Mouse (Mus musculus): Measurements from ENCODE around the gene Tmem102.
A peak's percentile ranks its signal among the peaks of the same experiment; 100 is the strongest.

Tmem102 gene

DNA sequence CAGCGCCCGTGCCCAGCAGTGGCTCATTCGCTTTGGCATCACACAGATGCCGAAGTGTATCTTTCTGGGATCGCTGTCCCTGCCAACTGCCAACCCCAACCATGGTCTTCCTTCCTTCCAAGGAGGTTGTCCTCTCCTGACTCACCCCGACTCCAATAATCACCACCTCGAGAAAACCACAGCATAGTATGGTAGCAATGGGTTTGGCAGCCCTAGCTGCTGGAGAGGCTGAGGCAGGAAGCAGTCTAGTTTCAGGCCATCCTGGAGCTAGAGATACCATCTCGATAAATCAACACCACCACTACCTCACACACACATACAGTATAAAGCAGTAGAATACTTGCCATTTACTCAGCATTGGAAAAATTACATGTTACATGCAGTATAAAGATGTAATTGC is 13.4 kb upstream of the Tmem102 start:
- DNase-seq (ENCODE audit: low spot score): no peak

DNA sequence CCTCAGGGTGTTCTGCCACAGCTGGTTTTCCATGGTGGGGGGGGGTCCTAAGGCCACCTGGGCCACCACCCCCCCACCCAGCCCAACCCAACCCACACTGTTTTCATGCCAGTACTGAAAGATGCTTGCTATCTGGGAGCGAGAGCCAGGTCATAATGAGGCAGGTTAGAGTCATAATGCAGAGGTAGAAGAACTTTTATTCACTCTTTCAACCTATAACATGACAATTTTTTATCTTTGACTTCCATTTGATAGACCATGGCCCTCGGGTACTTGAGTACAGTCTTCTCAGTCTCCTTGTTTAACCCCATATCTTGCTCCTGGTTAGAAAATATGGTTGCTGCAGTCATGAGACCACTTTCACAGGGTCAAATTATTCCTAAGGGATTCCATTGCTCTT is 12.9 kb upstream of the Tmem102 start, which contains the start of gene Spem2:
Gene Spem2 (minus strand): TSS at position 101 of the 400 bp plus-strand sequence.
- DNase-seq (ENCODE audit: low spot score): no peak

DNA sequence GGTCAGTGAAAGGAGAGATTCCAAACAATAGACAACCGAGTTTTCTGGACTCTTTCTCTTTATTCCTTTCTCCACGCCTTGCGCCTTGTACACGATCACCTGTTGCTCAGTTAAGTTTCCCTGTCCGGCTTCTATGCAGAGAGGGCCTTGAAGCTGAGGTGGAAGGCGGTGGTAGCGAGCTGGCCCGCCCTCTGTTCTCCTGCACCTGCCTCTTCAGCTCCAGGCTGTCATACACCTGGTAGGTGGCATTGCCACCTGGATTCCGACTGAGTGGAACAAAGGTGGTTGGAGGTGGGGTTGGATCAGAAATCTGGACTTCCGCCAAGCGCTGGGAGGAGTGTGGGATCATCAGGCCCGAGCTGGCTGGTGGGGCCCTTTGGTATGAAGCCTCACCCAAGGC is 11.1 kb upstream of the Tmem102 start:
- DNase-seq (ENCODE audit: low spot score): no peak

DNA sequence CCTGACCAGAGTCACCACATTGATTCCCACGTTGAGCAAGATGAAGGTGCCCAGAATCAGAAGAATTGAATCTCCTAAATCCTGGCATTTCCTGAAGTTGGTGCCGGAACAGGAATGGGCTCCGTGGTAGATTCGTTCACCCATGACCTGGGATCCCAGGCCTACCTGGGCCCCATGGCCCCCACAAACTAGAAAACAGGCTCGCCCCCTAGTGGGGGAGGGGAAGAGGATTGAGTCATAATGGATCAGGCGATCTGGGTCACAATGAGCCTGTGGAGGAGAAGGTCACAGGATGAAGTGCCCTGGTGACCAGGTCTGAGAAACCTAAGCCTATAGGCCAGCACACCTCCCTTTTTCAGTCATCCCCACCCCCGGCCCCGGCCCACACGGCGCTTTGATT is 9.7 kb upstream of the Tmem102 start, which contains the start of gene Gm39566:
Gene Gm39566 (minus strand): TSS at position 144 of the 400 bp plus-strand sequence.
- DNase-seq (ENCODE audit: low spot score): no peak

DNA sequence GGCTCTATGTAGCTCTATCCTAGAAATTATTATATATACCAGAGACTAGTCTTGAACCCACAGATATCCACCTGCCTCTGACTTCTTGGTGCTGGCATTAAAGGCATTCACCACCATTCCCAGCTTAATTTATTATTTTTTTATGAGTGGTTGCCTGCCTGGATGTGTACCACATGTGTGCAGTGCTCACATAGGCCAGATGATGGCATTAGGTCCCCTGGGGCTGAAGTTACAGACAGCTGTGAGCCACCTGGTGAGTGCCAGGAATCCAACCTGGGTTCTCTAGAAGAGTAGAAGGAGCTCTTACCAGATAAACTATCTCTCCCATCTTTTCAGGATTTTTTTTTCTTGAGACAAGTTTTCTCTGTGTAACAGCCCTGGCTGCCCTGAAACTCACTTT is 4.9 kb upstream of the Tmem102 start:
- no peak for DNase-seq (ENCODE audit: low spot score)

DNA sequence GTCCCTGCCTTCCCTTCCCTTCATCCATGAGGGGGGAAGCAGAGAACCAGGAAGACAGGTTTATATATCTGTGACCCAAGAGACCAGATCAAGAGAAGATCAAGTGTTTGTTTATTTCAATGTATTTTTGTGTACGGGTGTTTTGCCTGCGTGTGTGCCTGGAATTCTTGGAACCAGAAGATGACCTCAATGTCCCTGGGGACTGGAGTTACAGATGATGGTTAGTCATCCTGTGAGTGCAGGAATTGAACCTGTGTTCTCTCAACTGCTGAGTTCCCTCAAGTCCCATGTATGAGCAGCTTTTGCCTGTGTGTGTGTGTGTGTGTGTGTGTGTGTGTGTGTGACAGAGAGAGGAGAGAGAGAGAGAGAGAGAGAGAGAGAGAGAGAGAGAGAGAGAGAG is 2.2 kb upstream of the Tmem102 start:
- DNase-seq (ENCODE audit: low spot score): no peak

DNA sequence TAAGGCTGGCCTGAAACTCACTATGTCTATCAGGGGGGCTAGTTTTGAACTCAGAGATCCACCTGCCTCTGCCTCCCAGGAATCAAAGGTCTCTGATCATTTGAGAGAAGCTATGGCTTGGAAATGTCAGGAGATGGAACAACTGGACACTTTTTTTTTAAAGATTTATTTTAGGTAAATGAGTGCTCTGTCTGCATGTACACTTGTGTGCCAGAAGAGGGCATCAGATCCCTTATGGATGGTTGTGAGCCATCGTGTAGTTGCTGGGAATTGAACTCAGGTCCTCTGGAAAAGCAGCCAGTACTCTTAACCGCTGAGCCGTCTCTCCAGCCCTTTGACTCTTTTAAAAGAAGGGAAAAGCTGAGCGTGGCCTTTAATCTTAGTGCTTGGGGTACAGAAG is 954 bp upstream of the Tmem102 start:
- DNase-seq (ENCODE audit: low spot score): no peak

DNA sequence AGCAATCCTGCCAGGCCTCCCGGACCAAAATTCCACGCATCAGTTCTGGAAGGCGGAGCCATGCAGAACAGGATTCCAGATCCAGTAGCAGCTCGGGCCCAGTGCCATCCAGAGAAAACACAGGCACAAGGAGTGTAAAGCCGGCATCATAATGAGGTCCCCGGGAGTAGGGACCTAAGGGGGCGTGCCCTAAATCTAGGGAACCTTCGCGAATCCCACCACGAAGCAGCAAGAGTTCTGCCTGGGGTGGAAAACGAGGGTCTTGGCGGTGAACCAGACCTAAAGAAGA is 828 bp downstream of the Tmem102 start:
- no peak for DNase-seq (ENCODE audit: low spot score)

DNA sequence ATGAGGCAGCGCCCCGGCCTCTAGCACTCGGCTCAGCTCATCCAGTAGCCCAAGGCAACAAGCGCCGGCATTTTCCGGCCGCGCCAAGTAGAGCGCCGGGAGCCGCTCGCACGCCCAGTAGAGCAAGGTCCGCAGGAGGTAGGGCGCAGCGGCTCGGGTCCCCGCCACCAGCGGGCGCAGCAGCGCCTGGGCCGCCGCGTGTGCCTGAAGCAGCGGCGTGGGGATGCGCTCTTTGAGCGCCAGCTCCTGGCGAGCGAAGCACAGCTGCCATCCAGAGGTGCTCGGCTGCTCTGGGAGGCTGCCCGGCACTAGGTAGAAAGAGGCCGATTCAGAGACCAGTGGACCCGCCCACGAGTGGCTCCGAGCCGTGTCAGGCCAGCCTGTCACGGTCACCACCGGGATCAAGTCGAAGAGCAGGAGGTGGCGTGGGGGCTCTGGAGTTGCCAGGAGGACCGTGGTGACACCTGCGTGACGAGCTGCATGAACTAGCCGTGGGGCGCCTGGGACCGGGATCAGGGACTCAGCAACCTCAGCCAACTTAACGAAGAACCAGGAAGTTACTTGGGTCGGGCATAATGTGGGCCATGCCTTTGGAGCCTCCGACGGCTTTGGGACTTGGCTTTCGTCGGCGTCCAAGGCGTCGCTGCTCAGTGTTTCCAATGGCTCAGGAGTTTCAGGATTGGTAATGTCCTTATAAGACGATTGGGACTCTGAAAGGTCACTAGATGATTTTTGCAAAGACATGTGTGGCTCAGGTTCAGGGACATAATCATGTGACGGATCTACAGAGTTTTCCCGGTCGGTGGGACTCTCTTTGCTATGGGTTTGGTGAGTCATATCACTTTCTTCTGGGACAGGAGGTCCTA is 1.4 kb downstream of the Tmem102 start:
- peak; percentile 75 for DNase-seq (ENCODE audit: low spot score)

DNA sequence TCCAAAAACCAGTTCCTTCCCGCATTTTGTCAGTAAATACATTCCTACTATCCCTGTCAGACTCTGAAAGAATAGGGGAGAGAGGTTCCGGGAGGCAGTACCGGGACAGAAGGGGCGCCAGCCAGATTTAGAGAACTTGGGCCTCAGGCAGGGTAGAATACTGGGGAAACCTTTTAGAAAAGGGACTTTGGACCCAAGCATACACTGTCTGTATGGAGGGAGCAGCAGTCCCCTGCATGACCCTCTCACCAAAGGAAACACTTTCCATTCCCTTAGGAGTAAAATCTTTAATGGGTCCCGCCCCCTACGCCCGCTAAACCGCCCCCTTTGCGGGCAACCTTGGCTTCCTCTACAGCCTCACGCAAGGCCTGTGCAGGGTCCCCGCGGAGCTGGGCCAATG is 2.1 kb downstream of the Tmem102 start:
- no peak for DNase-seq (ENCODE audit: low spot score)

DNA sequence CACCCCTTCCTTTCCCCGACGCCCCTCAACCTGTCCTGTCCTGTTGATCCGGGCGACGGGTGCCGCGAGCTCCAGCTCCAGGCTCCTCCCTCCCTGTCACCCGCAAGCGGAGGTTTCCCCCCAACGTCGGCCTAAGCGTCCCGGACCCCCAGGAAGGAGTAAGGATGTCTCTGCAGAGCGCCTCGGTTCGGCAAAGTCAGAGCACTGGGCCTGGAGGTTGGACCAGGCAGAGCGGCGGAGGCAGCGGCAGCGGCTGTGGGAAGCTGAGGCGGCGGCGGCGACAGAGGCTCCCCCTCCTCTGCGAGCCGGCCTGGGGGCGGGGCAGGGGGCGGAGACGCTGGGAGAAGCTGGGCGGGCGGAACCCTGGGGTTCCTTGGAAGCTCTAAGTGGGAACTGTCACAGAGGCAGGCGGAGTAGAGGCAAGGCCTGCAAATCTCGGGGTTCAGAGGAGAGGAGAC is 2.7 kb downstream of the Tmem102 start:
- peak; percentile 83 for DNase-seq (ENCODE audit: low spot score)

DNA sequence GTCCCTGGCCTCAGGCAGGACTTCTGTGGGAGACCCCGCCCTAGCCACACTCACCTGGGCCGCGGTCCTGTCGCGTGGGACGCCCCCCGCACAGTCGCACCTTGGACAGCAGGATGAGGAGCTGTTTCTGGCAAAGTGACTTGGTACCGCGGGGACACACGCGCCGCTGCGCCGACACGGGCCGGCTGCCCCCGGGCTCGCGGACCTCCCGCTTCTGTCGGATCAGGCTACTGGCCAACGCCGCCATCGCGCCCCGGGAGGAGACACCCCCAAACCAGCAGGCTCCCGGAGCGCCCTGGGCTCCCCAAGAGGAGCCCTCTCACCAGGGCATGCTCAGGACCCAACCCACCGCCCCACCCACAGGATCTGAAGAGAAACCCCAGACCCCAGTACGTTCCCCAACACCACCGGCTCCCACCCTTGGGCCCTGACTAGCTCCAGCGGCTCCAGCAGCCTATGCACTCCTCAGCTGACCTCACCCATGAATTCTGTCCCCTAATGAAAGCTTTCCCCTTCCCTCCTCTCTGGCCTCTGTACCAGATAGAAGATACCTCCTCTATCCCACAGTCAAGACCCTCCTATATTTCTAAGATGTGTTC is 3.9 kb downstream of the Tmem102 start, which contains the start of gene Fgf11:
Gene Fgf11 (minus strand): TSS at position 479 of the 599 bp plus-strand sequence.
- no peak for DNase-seq (ENCODE audit: low spot score)

DNA sequence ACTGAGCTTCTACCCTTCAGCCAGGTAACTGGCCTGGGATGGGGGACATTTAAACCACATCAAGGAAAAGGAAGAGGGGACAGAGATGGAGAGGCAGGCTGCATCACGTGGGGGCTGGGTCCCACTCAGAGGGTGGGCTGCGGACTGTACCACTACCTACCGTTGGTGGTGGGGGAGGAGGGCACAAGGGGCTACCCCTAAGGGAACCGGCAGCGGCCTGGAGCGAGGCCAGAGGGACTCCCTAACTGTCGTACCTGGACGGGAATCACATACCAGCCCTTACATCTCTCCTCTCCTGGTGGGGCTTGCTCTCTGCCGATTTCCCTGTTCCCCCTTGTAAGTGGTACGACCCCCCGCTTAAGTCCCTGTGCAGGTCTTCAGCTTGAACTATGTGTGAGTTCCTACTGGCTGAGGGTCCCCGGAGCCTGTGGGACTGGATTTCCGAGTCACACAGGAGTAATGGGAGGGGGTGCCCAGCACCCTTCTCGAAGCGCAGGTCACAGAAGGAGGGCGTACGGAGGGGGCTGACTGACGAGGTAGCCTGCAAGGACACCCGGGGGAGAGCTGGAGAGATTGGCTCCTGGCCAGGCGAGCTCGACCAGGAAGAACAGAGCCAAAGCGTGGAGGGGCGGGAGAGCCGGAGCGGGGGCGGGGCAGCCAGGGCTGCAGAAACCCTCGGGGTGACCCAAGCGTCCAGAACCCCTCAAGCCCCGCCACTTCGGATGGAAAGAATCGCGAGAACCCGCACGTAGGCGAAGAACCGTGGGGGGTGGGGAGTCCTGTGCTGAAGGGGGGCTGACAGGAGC is 4.8 kb downstream of the Tmem102 start:
- peak; percentile 73 for DNase-seq (ENCODE audit: low spot score)

DNA sequence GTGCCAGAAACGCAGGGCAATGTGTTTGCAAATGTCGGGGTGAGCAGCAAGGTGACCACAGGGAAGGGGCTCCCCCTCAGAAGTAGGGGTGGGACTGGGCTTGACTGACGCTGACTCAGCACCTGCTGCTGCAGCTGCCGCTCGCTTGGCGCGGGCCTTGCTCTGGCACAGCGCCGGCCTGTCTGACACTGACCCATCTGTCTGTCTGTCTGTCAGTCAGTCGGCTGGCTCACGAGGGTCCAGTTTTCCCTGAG is 5.4 kb downstream of the Tmem102 start:
- DNase-seq (ENCODE audit: low spot score): no peak

DNA sequence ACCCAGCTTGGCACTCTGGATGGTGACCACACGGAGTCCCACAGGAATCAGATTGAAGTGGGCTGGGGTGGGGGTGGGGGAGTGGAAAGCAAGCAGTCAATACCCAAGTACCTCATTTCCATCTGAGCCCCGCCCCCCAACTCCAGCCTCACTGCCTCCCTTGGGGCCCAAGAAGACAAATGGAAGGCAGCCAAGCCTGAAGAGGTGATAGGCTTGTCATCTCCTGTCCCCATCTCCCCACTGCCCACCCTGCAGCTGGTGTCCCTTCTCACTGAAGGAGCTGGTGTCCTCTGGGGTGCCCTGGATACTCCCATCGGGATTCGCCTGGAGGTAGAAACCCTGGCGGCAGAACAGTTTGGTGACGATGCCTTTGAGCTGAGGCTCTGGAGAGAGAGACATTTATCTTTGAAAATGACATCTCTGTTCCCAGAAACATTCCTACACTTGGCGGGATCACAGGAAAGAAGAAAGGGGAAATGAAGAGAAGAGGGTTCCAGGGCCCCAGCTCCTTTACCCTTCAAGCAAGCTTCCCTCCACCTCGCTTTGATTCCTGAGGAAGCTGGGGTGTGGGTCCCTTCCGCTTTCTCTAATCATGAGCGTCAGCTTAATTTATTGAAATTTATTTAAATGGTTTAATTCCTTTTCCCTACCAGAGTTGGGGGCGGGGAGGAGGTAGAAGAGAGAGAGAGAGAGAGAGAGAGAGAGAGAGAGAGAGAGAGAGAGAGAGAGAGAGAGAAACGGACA is 5.9 kb downstream of the Tmem102 start:
- DNase-seq (ENCODE audit: low spot score): no peak

DNA sequence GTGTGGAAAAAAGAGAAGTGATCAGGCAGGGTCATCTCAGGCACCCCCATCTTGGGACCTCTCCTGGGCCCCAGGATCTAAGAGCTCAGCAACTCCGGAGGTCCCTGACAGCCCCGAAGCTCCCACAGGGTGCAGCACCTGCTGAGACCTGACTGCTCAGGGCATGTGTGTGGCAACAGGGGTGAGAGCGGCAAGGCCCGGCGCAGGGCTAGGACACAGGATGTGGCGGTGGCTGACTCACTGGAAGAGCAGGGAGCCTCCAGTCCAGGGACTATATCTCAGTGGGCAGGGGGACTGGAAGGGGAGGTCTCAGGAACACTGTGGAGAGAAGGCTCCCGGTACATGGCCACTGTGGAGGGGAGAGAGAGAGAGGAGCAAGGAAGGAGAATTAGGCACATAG is 7.5 kb downstream of the Tmem102 start:
- DNase-seq (ENCODE audit: low spot score): no peak

DNA sequence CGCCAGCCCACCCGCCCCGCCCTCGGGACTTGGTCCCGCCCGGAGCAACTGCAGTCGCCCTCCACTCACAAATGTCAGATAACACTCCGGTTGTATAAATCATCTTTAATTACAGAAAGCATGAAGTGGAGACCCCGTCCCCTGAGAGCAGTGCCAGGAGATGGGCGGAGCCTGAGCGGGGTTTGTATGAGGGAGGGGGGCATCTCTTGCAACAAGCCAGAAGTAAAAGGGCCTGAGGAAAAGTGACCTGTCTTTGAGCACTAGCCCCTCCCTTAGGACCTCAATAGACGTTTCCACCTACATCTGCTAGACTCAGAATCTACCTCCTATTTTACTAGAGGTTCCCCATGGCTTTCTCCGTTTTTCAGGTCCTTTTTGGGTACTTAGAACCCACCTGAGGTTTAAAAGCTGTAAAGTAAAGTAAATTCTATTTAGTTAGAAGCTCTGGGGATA is 9.4 kb downstream of the Tmem102 start:
- no peak for DNase-seq (ENCODE audit: low spot score)

DNA sequence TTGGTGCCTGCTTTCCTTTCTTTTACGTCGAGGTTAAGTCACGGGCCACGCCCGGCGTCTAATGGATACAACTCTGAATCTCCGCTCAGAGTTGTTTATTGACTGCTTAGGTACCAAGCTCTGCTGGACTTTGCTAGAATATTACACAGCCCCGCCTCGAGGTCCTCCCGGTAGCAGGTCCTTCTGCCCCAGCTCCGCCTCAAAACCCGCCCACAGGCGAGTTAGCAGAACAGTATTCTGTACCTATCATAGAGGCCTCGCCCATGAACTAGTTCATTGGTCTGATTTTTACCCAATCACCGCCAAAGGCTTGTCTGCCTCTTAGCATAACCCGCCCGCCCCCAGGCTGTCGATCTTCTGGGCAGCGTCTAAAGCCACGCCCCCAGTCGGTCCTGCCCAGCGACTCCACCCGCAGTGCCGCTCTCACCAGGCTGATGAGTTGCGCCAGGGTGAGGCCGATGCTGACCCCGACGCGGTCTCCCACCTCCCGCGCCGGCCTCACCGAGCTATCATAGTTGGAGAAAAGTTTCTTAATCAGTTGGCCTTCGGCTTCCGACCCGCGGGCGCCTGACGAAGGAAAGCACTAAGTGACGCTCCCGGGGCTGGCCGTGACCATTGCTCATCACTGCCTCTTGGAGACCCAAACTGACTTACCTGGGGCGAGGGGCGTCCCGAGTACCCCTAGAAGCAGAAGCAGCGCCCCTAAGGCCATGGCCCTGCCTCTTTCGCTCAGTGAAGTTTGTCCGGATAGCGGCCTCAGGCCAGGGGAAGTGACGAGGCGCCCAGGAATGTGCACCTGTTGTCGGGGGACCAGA is 10.0 kb downstream of the Tmem102 start, which contains the start of gene Chrnb1:
Gene Chrnb1 (minus strand): TSS at position 776 of the 815 bp plus-strand sequence.
- peak; percentile 93 for DNase-seq (ENCODE audit: low spot score)

DNA sequence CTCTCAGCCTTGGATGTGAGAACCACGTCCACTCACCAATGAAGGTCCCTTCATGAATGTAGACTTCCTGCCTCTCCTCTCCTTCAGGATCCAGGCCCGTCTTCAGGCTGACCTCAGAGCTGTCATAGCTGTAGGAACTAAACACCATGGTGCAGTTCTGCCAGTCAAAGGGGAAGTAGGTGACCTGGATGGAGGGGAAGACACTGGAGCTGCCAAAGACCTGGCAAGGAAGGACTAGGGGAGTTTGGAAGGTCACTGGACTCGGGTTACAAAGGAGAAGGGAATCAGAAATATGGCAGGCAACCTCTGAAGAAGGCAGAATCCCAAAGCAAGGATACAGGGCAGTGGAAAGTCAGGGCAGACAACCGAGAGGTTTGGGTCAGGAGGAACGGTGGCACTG is 12.0 kb downstream of the Tmem102 start:
- DNase-seq (ENCODE audit: low spot score): no peak

DNA sequence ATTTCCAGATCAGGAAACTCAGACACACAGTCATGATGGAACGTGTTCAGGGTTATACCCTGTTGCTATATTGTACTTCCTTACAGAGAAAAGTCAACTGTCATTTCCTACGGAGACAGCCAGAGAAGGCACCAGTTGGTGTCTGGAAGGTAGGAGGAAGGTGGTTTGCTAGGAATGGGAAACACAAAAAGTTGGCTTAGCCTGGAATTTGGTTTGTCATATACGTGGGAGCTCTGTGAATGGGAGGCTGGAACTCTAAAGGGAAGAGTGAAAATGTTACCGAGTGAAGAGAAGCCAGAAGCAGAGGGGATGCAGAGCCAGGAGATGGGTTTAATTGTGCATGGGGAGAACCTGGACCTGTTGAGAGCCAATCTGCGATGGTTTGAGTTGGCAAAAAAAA is 14.0 kb downstream of the Tmem102 start:
- DNase-seq (ENCODE audit: low spot score): no peak

DNA sequence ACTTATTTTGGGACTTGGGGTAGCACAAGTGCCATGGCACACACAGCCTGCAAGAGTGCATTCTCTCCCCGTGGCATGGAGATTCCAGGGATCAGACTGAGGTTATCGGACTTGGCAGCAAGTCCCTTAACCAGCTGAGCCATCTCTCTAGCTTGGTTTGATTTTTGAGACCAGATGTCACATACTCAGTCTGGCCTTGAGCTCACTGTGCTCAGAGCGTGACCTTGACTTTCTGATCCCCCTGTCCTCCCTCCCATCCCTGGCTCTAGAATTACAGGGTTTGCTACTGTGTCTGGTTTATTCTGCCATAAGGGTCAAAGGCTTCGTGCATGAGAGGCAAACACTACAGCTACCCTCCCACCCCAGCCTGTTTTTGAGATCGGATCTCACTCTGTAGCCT is 16.0 kb downstream of the Tmem102 start:
- no peak for DNase-seq (ENCODE audit: low spot score)
